Mouse (Mus musculus) leukemia stem cell, adult 10-12 weeks (primary cell): ENCODE measurements around the gene Fbp2. TPM values are rescaled to one million over a fixed set of nuclear protein-coding genes. Genes with fewer than 3 reads are reported as not detected.

ENCODE experiments used
- polyA plus RNA-seq: library from polyadenylated mRNA; stranded (reverse); fragments of >175 nt; gene quantifications from 2 replicates; pipeline ENCODE4 v1.2.3, GENCODE M21; 2012; ENCODE audit warnings: low replicate concordance

Fbp2 gene
- not detected in 2 replicates for polyA plus RNA-seq

DNA sequence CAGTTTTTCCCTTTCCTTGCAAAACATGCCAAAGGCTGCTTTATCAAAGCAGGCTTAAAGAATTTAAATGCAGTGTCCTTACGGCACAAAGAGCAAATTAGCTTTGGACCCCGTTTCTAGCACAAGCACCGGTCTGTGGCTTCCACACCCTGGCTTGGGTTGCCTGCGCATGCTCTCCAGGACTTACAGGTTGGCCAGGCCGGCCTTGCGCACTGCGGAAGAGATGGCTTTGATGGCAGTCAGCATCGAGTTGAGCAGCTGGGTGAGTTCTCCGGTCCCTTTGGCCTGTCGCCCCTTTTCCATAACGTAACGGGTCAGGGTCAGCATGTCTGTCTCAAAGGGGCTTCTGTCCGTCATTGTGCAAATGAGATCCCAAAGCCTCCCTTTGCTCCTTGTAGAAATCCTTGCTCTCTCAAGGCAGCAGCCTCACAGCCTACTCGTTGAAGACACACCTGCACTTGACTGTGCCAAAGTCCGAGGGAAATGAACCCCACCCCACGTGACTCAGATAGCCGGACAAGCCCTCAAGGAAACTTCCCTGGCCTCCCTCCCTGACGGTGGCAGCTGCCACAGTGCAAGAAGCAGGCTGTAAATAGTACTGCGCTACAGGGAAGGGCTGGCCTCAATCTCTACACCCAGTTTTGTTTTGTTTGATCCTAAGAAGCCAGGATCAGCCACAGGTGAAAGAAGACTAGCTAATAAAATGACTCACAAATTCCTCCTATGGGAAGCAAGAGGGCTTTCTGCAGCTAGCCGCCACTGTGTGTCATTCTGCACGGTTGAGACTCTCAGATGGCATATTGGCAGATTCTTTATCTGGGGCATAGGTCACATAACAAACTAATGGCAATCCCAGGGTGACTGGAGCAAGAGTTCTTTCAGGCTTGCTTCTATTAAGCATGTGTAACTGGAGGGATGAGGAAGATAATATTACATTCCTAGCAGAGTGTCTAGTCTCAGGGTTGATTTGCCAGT lies at the start of gene Fbp2:
Gene Fbp2, minus strand, starts transcription at position 482 of the 975 bp plus-strand sequence.

DNA sequence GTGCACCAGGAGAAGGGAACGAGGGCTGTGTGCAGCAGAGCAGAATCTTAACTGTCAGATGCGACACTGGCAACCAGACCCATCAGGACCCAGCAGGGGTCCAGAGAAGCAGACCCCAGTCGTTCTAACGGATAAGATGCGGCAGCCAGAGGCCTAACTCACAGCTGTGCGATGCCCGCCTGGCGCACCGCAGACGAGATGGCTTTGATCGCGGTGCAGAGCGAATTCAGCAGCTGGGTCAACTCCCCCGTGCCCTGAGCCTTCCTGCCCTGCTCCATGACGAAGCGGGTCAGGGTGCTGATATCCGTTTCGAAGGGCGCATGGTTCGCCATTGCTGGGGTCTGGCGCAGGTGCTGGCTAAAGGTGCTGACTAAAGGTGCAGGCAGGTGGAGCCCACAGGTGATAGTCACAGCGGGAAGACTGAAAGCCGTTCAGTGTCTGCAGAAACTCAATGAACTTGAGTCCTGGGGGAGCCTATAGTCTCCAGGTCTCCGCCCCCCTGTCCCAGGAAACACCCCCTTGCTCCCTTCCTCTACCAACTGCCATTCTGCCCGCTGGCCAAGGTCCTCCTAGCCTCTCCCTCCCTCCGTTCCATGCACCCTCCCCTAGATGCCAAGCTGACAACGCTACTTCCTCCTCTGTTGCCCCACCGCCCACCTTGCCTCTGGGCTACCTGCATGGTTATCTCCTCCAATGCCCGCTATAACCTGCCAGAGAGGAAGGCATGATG lies 29.7 kb upstream of the Fbp2 start, which contains the start of gene Fbp1:
Gene Fbp1, minus strand, starts transcription at position 571 of the 730 bp plus-strand sequence.

Other genes starting within 250 kb of the Fbp2 start
- not detected in 2 replicates for gene 6720489N17Rik, start 234.2 kb downstream of the Fbp2 start, polyA plus RNA-seq
- gene Platr25, start 97.7 kb downstream of the Fbp2 start, polyA plus RNA-seq: 0.55 and 0.67 TPM in 2 replicates
- 0.14 TPM in 1 of 2 replicates, not detected in the other for gene Gm5141, start 72.6 kb downstream of the Fbp2 start, polyA plus RNA-seq
- gene Fbp1, start 29.9 kb upstream of the Fbp2 start, polyA plus RNA-seq: not detected in 2 replicates
- gene 2010111I01Rik, start 106.5 kb upstream of the Fbp2 start, polyA plus RNA-seq: 30.1 and 68.4 TPM in 2 replicates